Mouse (Mus musculus) adrenal gland, adult (tissue): Measurements from ENCODE around the gene Olfr1042.
"Not testable (repeated sequence)": the region's sequence is repeated elsewhere in the genome, so short reads cannot be mapped to it uniquely, and the experiment has no call there.

Experiments
- DNase-seq, 2 experiments: peaks; one replicate each; pipeline ENCODE4 v3.0.0; 2022 to 2023; ENCODE audit warnings: low spot score in 1 of 2; ENCODE audit not compliant: inconsistent age in 2 of 2

Olfr1042 gene

GRCm38 (mm10) chr2:86161738-86162137, at the start of gene Olfr1042:
Gene Olfr1042 (minus strand): TSS chr2:86161838.
- no peak for DNase-seq

DNA sequence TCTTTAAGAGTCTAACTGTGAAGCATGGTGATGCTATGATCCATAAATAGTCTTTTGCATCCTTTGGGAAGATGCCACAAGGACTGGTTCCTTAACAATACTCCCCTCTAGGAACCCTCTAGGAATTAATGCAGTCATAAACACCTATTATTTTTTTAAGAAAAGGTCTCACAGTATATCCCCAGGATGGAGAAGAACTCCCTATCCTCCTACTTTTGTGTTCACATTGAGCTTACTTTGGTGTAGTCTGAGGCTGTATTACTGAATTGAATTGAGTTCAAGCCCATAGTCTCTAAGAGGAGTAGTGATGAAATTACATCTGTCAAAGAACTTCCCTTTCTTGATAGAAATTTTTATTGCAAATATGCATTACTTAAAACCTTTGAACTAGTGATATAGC, 41.3 kb upstream of the Olfr1042 start, which contains the start of gene Olfr1045:
TSS of gene Olfr1045 (minus strand) at position 101 of the 400 bp plus-strand sequence.
- peak in 1 of 2 experiments; percentile 0 for DNase-seq

DNA sequence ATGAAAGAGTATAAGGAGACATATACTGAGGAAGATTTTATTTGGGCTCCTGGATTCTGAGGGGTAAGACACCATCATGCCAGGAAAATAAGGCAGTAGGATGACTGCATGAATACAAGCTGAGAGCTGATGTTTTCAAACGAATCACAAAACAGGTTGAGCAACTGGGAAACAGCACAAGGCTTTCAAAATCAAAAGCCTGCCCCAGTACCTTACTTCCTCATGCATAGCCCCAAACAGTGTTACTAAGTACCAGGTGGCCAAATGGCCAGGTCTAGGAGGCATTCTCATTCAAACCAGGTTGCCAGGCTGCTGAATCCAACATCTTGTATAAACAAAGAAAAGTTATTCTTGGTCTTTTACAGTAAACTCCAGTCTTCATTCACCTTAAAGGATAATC, 34.2 kb upstream of the Olfr1042 start:
- DNase-seq = no peak

DNA sequence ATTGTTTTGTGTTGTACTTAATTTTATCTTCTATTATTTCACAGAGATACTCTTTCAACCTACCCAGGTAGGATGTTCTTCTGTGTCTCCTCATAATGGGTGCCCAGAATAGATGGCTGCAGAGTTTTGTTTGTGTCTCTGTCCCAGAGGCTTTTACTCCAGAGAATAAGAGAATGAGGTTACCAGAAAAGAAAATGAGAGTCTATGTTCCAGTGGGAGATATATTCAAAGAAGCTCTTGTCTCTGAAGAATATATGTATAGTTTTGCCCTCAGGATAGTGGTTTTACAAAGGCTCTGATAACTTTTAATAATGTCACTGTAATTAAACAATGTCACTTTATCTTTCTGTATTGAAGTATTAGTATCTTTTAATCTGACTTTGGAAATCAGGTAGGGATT, 23.9 kb upstream of the Olfr1042 start, which contains the start of gene Olfr52:
TSS of gene Olfr52 (minus strand) at position 101 of the 400 bp plus-strand sequence.
- no peak for DNase-seq

GRCm38 (mm10) chr2:86179950-86180349, 18.3 kb upstream of the Olfr1042 start:
- no peak for DNase-seq

DNA sequence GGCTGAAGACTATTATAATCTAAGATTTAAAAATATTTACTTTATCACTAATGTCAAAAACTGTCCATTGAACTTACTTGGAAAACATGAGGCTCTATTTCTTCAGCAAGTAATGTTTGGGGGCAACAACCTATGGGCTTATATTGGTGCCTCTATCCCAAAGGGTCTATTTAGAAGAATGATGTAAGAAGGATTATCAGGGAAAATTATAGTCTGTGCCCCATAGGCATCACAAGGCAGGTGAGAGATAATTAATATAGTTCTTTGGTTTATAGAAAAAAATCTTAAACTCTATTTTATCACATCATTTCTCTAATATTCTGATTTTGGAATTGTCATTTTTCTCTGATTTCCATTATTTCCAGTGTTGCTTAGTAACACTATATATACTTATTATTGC, 16.1 kb upstream of the Olfr1042 start, which contains the start of gene Olfr1044:
TSS of gene Olfr1044 (minus strand) at position 101 of the 400 bp plus-strand sequence.
- no peak for DNase-seq

- DNase-seq = not testable (repeated sequence)
Measured at GRCm38 (mm10) chr2:86175422-86175821, 13.8 kb upstream of the Olfr1042 start.

DNA sequence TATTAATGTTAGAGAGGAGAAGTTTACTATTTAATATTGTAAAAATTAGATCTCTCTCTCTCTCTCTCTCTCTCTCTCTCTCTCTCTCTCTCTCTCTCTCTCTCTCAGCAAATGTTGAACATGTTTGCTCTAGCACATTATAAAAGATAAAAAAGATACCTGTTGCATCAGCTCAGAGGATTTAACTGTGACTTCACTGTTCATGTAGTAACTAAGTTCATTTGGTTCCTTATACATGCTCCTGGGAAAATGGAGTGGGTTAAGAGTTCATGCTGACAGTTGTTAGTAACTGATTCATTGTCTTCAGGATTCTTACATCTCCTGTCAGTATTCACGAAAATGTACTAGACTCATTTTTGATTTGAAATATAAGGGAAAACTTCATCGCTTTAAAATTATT, 5.8 kb upstream of the Olfr1042 start, which contains the start of gene Olfr1043:
TSS of gene Olfr1043 (minus strand) at position 101 of the 400 bp plus-strand sequence.
- DNase-seq = no peak

- no peak for DNase-seq
Measured at GRCm38 (mm10) chr2:86146632-86147031, 15.0 kb downstream of the Olfr1042 start, which contains the start of gene Olfr1040. Gene Olfr1040 (minus strand): TSS chr2:86146732.

DNA sequence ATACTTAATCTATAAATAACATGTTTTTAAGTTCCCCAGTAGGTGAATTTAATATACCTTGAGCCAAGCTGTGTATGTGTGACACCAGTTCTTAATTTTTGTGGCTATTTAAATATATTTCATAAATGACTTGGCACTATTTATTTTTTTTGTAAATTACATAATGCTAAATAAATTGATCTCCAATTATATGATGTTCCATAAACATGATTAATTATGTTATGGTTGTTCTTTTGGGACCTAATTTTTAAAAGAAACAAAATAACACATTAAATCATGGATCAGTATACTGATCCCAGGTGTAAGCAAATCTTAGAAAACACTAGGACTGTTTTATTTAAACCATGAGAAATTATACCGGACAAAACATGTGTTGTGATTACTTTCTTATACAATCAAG, 25.8 kb downstream of the Olfr1042 start, which contains the start of gene Olfr1039:
TSS of gene Olfr1039 (minus strand) at position 101 of the 400 bp plus-strand sequence.
- no peak for DNase-seq
